Mouse (Mus musculus) hindbrain, postnatal 0 days (tissue): ENCODE results near the gene Apba1. TPM values are rescaled to one million over a fixed set of nuclear protein-coding genes. Genes with fewer than 3 reads are reported as not detected.

ENCODE experiments used
- ATAC-seq: fragments of 200-750 bp; cut with Nextera tagmentation; 2 replicates; pipeline ENCODE4 v1.8.0; 2017; ENCODE audit warnings: mild to moderate bottlenecking, moderate TSS enrichment, moderate library complexity
- DNase-seq: peaks from one replicate; pipeline ENCODE4 v3.0.0-alpha.2; 2015; ENCODE audit warnings: low spot score
- H3K27ac ChIP-seq: fragments of 300-500 bp; sonication (generic); 2 replicates; pipeline ENCODE4 v1.5.1; 2014; ENCODE audit warnings: mild to moderate bottlenecking
- H3K27me3 ChIP-seq: fragments of 300-500 bp; sonication (generic); 2 replicates; pipeline ENCODE4 v1.6.1; 2014; ENCODE audit warnings: low read length, mixed read lengths; ENCODE audit not compliant: insufficient read depth
- H3K36me3 ChIP-seq: fragments of 300-500 bp; sonication (generic); 2 replicates; pipeline ENCODE4 v1.6.1; 2014; ENCODE audit warnings: low read length, mixed read lengths; ENCODE audit not compliant: insufficient read depth
- H3K4me1 ChIP-seq: fragments of 300-500 bp; sonication (generic); 2 replicates; pipeline ENCODE4 v1.6.1; 2014; ENCODE audit warnings: antibody characterized with exemption, low read length, mixed read lengths; ENCODE audit not compliant: insufficient read depth
- H3K4me2 ChIP-seq: fragments of 300-500 bp; sonication (generic); 2 replicates; pipeline ENCODE4 v1.6.1; 2014; ENCODE audit warnings: low read depth, mild to moderate bottlenecking, low read length, moderate library complexity, mixed read lengths
- H3K4me3 ChIP-seq: fragments of 300-500 bp; sonication (generic); 2 replicates; pipeline ENCODE4 v1.5.1; 2014; ENCODE audit warnings: low read length
- H3K9ac ChIP-seq: fragments of 300-500 bp; sonication (generic); replicated peaks from 2 replicates; pipeline ENCODE4 v1.6.1; 2014; ENCODE audit warnings: mild to moderate bottlenecking, low read length, moderate library complexity, mixed read lengths
- H3K9me3 ChIP-seq: fragments of 300-500 bp; sonication (generic); 2 replicates; pipeline ENCODE4 v1.6.1; 2016; ENCODE audit warnings: low read length, mixed read lengths
- CTCF ChIP-seq: IDR thresholded peaks from 2 replicates; pipeline ENCODE4 v1.5.1; 2016; ENCODE audit warnings: antibody characterized with exemption, control low read depth, low read depth
- WGBS: fragments of 180-500 bp; shearing (Covaris S2); extraction: QIAGEN DNeasy Blood & Tissue Kit; methylation state at CpG from one replicate; pipeline ENCODE4 v1.1.7; 2014; 5-methylcytosine and 5-hydroxymethylcytosine counted together
- polyA plus RNA-seq: library from polyadenylated mRNA; unstranded; fragments of >200 nt; fragmentation: Nextera tagmentation; extraction: Ambion mirVana; gene quantifications from 2 replicates; pipeline ENCODE4 v1.2.1, GENCODE M21; 2015
- total RNA-seq: library from RNA; depleted of rRNA; stranded (reverse); fragments of >200 nt; gene quantifications from 2 replicates; pipeline ENCODE4 v1.2.3, GENCODE M21; 2014; rRNA removed

Apba1 gene
- total and polyA plus RNA-seq, 2 experiments from 2014 or later, result 15.5 to 173 TPM

DNA sequence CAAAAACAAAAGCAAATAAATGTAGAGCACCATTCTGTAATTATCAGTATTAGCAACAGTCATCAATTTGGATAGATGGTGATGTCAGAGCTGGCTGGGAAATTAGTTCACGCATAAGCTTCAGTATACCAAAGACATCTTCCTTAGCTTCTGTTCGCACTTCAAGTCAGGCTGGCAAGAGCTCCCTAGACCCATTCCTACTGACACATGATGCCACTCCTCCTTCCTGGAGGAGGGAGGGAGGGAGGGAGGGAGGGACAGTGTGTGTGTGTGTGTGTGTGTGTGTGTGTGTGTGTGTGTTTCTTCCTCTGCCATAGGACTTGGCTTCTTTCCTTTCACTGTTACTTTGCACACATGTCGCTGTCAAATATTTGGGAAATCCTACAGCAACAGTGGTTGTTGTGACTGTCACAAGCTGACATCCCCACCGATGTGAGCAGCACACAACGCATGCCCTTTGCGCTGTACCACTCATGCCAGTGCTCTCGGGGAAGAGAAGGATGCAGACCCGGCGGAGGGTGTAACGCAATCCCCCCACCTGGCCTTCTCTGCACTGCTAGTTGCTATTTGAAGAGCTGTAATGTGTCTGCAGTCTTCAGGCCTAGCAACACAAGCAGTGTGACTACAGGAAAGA is 237.2 kb downstream of the Apba1 start:
- H3K36me3 ChIP-seq, result no peaks in the 10 kb centered on the region
- H3K4me1 ChIP-seq, result no peaks in the 10 kb centered on the region
- DNase-seq (no peak), ATAC-seq (no peak)
- no peaks in the 10 kb centered on the region for H3K27me3 ChIP-seq
- H3K4me2 ChIP-seq, result no peak overlapping the region
- H3K9me3 ChIP-seq, result no peaks in the 10 kb centered on the region
- H3K4me3 ChIP-seq, result no peak overlapping the region
- 79% methylated on average over 10 of the region's 10 CpGs for WGBS
- H3K9ac ChIP-seq, result no peak overlapping the region
- no peak for TF ChIP-seq CTCF
- no peak overlapping the region for H3K27ac ChIP-seq

Other genes starting within 250 kb of the Apba1 start
- gene 1700028P14Rik, start 106.1 kb upstream of the Apba1 start, total RNA-seq, result 2.5 and 6.2 TPM in 2 replicates
- 3.0 and 3.4 TPM in 2 replicates for gene 1700028P14Rik, start 106.1 kb upstream of the Apba1 start, polyA plus RNA-seq
- 17.0 and 28.0 TPM in 2 replicates for gene Ptar1, start 71.5 kb upstream of the Apba1 start, total RNA-seq
- 4.8 and 5.2 TPM in 2 replicates for gene Ptar1, start 71.5 kb upstream of the Apba1 start, polyA plus RNA-seq